Mouse (Mus musculus) megakaryocyte-erythroid progenitor cell, adult 5 weeks (primary cell): Measurements from ENCODE around the gene Olfr275. TPM values are rescaled to one million over a fixed set of nuclear protein-coding genes. Genes with fewer than 3 reads are reported as not detected.

Experiments used
- polyA plus RNA-seq: library from polyadenylated mRNA; stranded (reverse); fragments of >175 nt; gene quantifications from 2 replicates; pipeline ENCODE4 v1.2.3, GENCODE M21; 2012

The Olfr275 gene
- not detected in 2 replicates for polyA plus RNA-seq

DNA sequence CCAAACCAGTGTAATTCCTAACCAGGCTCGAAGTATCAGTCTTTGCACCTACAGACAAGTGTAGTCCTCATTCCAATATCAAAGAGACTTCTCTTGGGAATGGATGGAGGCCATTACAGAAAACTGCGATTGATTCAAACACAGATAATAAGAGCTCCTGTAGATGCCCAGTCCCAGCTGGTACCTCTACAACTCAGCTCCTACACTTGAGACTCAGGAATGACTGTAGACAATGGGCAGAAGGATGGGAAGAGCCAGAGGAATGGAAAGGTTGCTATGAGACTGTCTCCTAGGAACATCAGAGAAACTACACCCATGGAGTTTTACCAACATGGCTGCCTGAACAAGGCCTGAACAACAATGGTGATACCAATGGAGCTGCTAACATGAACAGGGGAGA, at the start of gene Olfr275:
Gene Olfr275, plus strand, starts transcription at position 301 of the 400 bp plus-strand sequence.

DNA sequence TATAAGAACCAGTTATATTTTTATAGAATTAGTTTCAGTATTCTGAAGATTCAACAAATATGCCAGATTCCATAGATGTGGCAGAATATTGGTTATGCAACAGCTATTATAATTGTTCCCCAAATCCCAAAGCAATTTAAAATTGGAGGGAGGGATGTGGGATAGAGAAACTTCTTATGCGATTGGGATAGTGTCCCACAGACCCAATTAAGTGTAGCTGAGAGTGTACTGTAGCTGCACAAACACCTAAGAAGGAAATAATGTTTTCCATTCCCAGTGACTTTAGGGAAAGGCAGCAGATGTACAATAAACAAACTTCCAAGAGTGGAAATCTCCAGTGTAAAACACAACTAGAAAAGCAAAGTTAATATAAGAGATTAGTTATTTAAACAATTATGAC, 44.7 kb downstream of the Olfr275 start, which contains the start of gene Olfr273:
Gene Olfr273, minus strand, starts transcription at position 101 of the 400 bp plus-strand sequence.

Other genes starting within 250 kb of the Olfr275 start
- not detected in 2 replicates for gene Toporsl, start 218.3 kb upstream of the Olfr275 start, polyA plus RNA-seq
- not detected in 2 replicates for gene Olfr273, start 44.6 kb downstream of the Olfr275 start, polyA plus RNA-seq
- not detected in 2 replicates for gene Olfr272, start 104.6 kb downstream of the Olfr275 start, polyA plus RNA-seq
- gene Olfr270, start 149.9 kb downstream of the Olfr275 start, polyA plus RNA-seq = not detected in 2 replicates
- not detected in 2 replicates for gene Nipsnap3a, start 174.7 kb downstream of the Olfr275 start, polyA plus RNA-seq
- 54.1 and 70.6 TPM in 2 replicates for gene Nipsnap3b, start 197.3 kb downstream of the Olfr275 start, polyA plus RNA-seq